Mouse (Mus musculus) cerebellum, adult 9-11 months (tissue): ENCODE measurements at regions not wholly inside any gene's neighbourhood (a gene's known extent, or its start where the extent isn't known, plus 50 kb on each side); places are given as distances from the start of the nearest gene placed in this dataset.

ENCODE experiments used
- DNase-seq: peaks from one replicate; pipeline ENCODE4 v3.0.0; 2022

DNA sequence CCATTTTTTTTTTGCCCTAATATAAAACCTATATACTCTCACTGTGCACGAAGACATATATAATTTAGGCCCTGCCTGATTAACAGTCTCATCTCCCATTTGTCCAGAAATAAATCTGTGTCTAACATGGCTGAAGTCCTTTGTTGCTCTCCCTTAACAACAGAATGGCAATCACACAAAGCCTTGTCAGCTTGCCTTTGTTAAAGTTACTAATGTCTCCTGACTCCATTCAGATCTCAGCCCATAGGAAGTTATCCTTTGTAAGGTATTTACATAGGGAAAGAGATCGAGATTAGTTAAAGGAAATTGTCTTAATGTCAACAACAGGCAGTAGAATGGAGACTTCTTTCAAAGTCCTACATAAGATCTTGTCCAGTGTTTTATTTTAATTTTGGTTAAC lies 809.2 kb downstream of the Robo1 start:
- DNase-seq: no peak

- peak; percentile 60 for DNase-seq
Measured at GRCm38 (mm10) chr16:73108021-73108452, 799.9 kb downstream of the Robo1 start.

- DNase-seq: peak; percentile 40
Measured at GRCm38 (mm10) chr16:73107608-73108007, 799.5 kb downstream of the Robo1 start.

DNA sequence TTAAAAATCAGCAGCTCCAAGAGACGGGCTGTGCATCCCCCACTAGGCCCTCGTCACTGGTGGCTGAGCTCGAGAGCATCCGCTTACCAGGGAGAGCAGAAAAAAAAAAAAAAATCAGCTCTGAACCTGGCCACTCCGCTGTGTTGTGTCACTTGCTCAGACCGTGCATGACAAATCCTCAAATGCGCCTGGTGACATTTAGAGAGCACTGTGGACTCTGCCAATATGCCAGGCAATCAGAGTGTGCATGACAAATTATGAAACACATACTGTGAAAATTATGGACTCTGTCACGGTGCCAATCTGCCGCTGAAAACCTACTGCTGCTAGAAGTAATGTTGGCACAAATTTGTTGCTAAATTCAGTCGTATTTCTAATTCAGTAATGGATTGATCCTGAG lies 797.4 kb downstream of the Robo1 start:
- peak; percentile 81 for DNase-seq

DNA sequence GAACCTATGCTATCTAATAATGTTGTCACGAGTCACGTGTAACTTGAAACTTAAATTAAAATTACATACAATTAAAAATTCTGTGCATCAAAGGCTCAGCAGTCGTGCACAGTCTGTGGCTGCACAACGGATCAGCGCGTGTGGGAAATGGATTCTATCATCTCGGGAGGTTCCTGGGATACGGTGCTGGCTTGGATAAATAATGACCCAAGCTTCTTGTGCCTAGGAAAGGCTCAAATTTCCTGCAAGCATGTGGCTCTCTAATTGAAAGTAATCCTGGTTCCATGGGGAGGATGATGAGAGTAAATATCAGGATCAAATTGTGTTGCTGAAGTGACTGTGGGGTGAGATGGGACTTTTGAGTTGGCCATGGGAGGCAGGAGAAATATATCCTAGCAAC lies 792.2 kb downstream of the Robo1 start:
- no peak for DNase-seq

- peak; percentile 8 for DNase-seq
Measured at GRCm38 (mm10) chr16:73098760-73099159, 790.7 kb downstream of the Robo1 start.

- DNase-seq: no peak
Measured at GRCm38 (mm10) chr16:73097176-73097575, 789.1 kb downstream of the Robo1 start.

GRCm38 (mm10) chr16:73096091-73097083 lies 788.3 kb downstream of the Robo1 start:
- DNase-seq: no peak
